Mouse (Mus musculus) embryonic stem cell, embryonic (primary cell): Measurements from ENCODE around the gene Gm6034.
"Not testable (repeated sequence)": the region's sequence is repeated elsewhere in the genome, so short reads cannot be mapped to it uniquely, and the experiment has no call there.

Source experiments
- CTCF ChIA-PET, 4 experiments: fragments of 300-600 bp in 2 of 4; fragments of 350-600 bp in 2 of 4; sonication (Branson Sonifier 250); formaldehyde crosslinking; loops; one replicate each; lab custom pipeline; 2022; ENCODE audit warnings: inconsistent platforms in 2 of 4; lab: Charles Lee
- POLR2A ChIA-PET, 4 experiments: fragments of 300-600 bp in 2 of 4; fragments of 350-600 bp in 2 of 4; sonication (Branson Sonifier 250); formaldehyde crosslinking; loops; one replicate each; lab custom pipeline; 2022; ENCODE audit warnings: antibody characterized with exemption in 4 of 4, inconsistent platforms in 1 of 4; lab: Charles Lee

The Gm6034 gene

GRCm38 (mm10) chr17:36031583-36032331, 11.0 kb upstream of the Gm6034 start:
- ChIA-PET CTCF (interaction anchor here in 2 of 4 experiments (0.6 to 1.5 kb wide), 8 partner anchors 11 to 245 kb away, joined by 3 to 7 read pairs (median 4); partner anchors contain the start of gene H2-T24 (in 1 of the 2)), POLR2A (interaction anchor here in 2 of 4 experiments (0.6 to 1.3 kb wide), 3 partner anchors 11 to 93 kb away, joined by 3 read pairs; partner anchors contain the start of gene H2-T24 (in 1 of the 2))

- POLR2A ChIA-PET = interaction anchor here in 1 of 4 experiments (0.6 kb wide), 1 partner anchor 206 kb away, joined by 3 read pairs; no protein-coding TSS in a partner anchor
- CTCF ChIA-PET = interaction anchor here in 2 of 4 experiments (0.7 to 1.2 kb wide), 5 partner anchors 28 to 111 kb away, joined by 3 to 7 read pairs (median 4); no protein-coding TSS in a partner anchor
Observed at GRCm38 (mm10) chr17:36032351-36032875, 10.3 kb upstream of the Gm6034 start, which contains the start of gene H2-T23. Gene H2-T23 (minus strand): TSS chr17:36032855.

- ChIA-PET POLR2A (interaction anchor here in 1 of 4 experiments (1.2 kb wide), 1 partner anchor 38 kb away, joined by 6 read pairs; no protein-coding TSS in a partner anchor), CTCF (interaction anchor here in 2 of 4 experiments (0.6 to 2.9 kb wide), 6 partner anchors 15 to 85 kb away, joined by 3 to 7 read pairs (median 4); partner anchors contain the start of gene H2-T24 (in 1 of the 2))
Observed at GRCm38 (mm10) chr17:36034524-36034923, 8.2 kb upstream of the Gm6034 start.

GRCm38 (mm10) chr17:36035010-36035638, 7.6 kb upstream of the Gm6034 start:
- CTCF ChIA-PET = interaction anchor here (0.7 to 2.9 kb wide), 7 partner anchors 15 to 539 kb away, joined by 3 to 8 read pairs (median 4); partner anchors contain the start of gene H2-T24 (in 1 of the 4)
- POLR2A ChIA-PET = interaction anchor here in 2 of 4 experiments (0.8 to 1.3 kb wide), 3 partner anchors 15 to 98 kb away, joined by 3 to 6 read pairs (median 3); partner anchors contain the start of gene H2-T24 (in 1 of the 2)

GRCm38 (mm10) chr17:36036126-36036525, 6.6 kb upstream of the Gm6034 start:
- ChIA-PET CTCF (interaction anchor here in 2 of 4 experiments (0.9 to 2.9 kb wide), 5 partner anchors 24 to 98 kb away, joined by 3 to 8 read pairs (median 7); no protein-coding TSS in a partner anchor), POLR2A (interaction anchor here in 1 of 4 experiments (1.3 kb wide), 1 partner anchor 99 kb away, joined by 3 read pairs; no protein-coding TSS in a partner anchor)

- CTCF ChIA-PET = interaction anchor here in 1 of 4 experiments (0.6 to 1.1 kb wide), 2 partner anchors 20 to 951 kb away, joined by 3 read pairs; partner anchors contain the start of gene Abhd16a
- POLR2A ChIA-PET = not testable (repeated sequence)
Observed at GRCm38 (mm10) chr17:36040604-36041003, 2.2 kb upstream of the Gm6034 start.

- CTCF ChIA-PET = interaction anchor here in 2 of 4 experiments (0.6 to 0.9 kb wide), 2 partner anchors 72 to 103 kb away, joined by 3 read pairs; no protein-coding TSS in a partner anchor
- POLR2A ChIA-PET = not testable (repeated sequence)
Observed at GRCm38 (mm10) chr17:36042055-36042454, 706 bp upstream of the Gm6034 start.

- POLR2A ChIA-PET = interaction anchor here in 1 of 4 experiments (1.0 kb wide), 1 partner anchor 23 kb away, joined by 3 read pairs; the partner anchor contains the start of gene H2-T24
- CTCF ChIA-PET = interaction anchor here in 1 of 4 experiments (0.7 to 2.0 kb wide), 2 partner anchors 17 to 23 kb away, joined by 3 to 7 read pairs; partner anchors contain the start of gene H2-T24
Observed at GRCm38 (mm10) chr17:36043286-36043685, 525 bp downstream of the Gm6034 start.

- CTCF ChIA-PET = not testable (repeated sequence)
Observed at GRCm38 (mm10) chr17:36057927-36058326, 15.2 kb downstream of the Gm6034 start.

GRCm38 (mm10) chr17:36058362-36058761, 15.6 kb downstream of the Gm6034 start, which contains the start of gene Gm11127:
Gene Gm11127 (minus strand): TSS chr17:36058371.
- CTCF ChIA-PET, POLR2A ChIA-PET: not testable (repeated sequence)

More at GRCm38 (mm10) chr17:36057927-36058326, 15.2 kb downstream of the Gm6034 start:
- POLR2A ChIA-PET = not testable (repeated sequence)

GRCm38 (mm10) chr17:36060829-36061228, 18.1 kb downstream of the Gm6034 start:
- POLR2A ChIA-PET = interaction anchor here in 3 of 4 experiments (0.6 to 1.6 kb wide), 11 partner anchors 41 to 245 kb away, joined by 3 to 8 read pairs (median 3); partner anchors contain the start of genes H2-T24 (in 1 of the 3) and Mdc1 (in 1 of the 3)
- CTCF ChIA-PET = interaction anchor here (0.5 to 4.8 kb wide), 91 partner anchors 13 to 956 kb away, joined by 3 to 54 read pairs (median 4); partner anchors contain the start of genes H2-T24 (in 3 of the 4), Gm7030 (in 2 of the 4), Dhx16 (in 1 of the 4) and Gm19684 (in 1 of the 4)

- CTCF ChIA-PET, POLR2A ChIA-PET: not testable (repeated sequence)
Observed at GRCm38 (mm10) chr17:36081901-36082300, 39.1 kb downstream of the Gm6034 start.

GRCm38 (mm10) chr17:36082519-36083232, 39.9 kb downstream of the Gm6034 start:
- CTCF ChIA-PET = interaction anchor here in 1 of 4 experiments (0.5 kb wide), 1 partner anchor 1127 kb away, joined by 3 read pairs; no protein-coding TSS in a partner anchor
- POLR2A ChIA-PET = not testable (repeated sequence)

- CTCF ChIA-PET = interaction anchor here in 1 of 4 experiments (0.5 kb wide), 1 partner anchor 1126 kb away, joined by 3 read pairs; no protein-coding TSS in a partner anchor
- POLR2A ChIA-PET = interaction anchor here in 3 of 4 experiments (1.0 to 1.4 kb wide), 6 partner anchors 13 to 262 kb away, joined by 3 to 8 read pairs (median 4); partner anchors contain the start of genes Ier3 (in 1 of the 3), Mdc1 (in 1 of the 3) and Trim39 (in 1 of the 3)
Observed at GRCm38 (mm10) chr17:36083266-36083869, 40.6 kb downstream of the Gm6034 start.

GRCm38 (mm10) chr17:36083870-36084451, 41.2 kb downstream of the Gm6034 start:
- ChIA-PET CTCF (no interaction called here), POLR2A (interaction anchor here in 3 of 4 experiments (0.7 to 1.4 kb wide), 15 partner anchors 10 to 263 kb away, joined by 3 to 8 read pairs (median 3); partner anchors contain the start of genes Ier3 (in 1 of the 3), Mdc1 (in 1 of the 3) and Trim39 (in 1 of the 3))

- ChIA-PET POLR2A (interaction anchor here in 1 of 4 experiments (1.0 kb wide), 1 partner anchor 60 kb away, joined by 3 read pairs; no protein-coding TSS in a partner anchor), CTCF (interaction anchor here in 3 of 4 experiments (0.6 to 1.0 kb wide), 3 partner anchors 25 to 303 kb away, joined by 3 to 7 read pairs (median 3); no protein-coding TSS in a partner anchor)
Observed at GRCm38 (mm10) chr17:36085976-36086375, 43.2 kb downstream of the Gm6034 start.
